Mouse (Mus musculus) frontal cortex, postnatal 14 days (tissue): Measurements from ENCODE around the gene Nkd1.

Experiments
- DNase-seq, 2 experiments: peaks; one replicate each; pipeline ENCODE4 v3.0.0; 2022; ENCODE audit warnings: low spot score in 2 of 2

The Nkd1 gene

GRCm38 (mm10) chr8:88537998-88538975 is 17.1 kb downstream of the Nkd1 start:
- DNase-seq, result no peak

DNA sequence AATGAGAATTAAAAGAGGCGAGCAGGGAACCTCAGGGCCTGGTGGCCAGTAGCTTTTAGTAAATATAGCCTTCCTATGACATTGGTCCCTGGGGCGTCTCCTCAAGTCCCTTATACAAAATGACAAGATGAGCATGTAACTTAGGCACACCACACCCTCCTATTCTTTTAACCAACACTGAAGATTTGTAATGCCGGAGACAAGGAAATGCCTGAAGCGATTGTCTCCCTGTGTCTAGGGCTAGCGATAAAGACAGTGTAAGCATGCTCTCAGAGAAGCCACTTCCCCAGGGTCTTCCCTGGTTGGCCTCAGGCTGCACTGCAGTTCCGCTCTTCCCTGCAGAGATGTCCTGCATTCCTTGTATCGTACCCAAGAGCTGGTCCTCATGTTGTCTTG is 17.8 kb downstream of the Nkd1 start:
- DNase-seq, result no peak

GRCm38 (mm10) chr8:88539963-88540362 is 18.8 kb downstream of the Nkd1 start:
- DNase-seq, result no peak

GRCm38 (mm10) chr8:88542596-88543213 is 21.6 kb downstream of the Nkd1 start:
- DNase-seq, result no peak

DNA sequence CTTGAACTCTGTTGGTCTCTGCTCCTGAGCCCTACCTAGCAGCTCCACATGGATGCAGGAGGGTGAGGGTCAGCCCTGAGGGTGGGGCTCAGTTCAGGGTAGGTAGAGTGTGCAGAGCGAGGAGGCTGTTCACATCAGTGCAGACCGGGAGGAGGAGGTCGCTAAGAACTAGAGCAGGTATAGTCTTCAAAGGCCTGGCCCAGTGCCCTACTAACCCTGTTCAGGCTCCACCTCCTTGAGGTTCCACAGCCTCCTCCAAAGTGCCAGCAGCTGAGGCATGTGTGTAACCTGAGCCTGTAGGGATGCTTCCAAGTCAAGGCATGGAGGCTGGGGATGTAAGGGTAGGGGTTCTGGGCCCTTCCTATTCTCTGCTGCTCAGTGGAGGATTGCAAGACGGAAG is 23.5 kb downstream of the Nkd1 start:
- DNase-seq, result no peak

GRCm38 (mm10) chr8:88545441-88545840 is 24.3 kb downstream of the Nkd1 start:
- no peak for DNase-seq

DNA sequence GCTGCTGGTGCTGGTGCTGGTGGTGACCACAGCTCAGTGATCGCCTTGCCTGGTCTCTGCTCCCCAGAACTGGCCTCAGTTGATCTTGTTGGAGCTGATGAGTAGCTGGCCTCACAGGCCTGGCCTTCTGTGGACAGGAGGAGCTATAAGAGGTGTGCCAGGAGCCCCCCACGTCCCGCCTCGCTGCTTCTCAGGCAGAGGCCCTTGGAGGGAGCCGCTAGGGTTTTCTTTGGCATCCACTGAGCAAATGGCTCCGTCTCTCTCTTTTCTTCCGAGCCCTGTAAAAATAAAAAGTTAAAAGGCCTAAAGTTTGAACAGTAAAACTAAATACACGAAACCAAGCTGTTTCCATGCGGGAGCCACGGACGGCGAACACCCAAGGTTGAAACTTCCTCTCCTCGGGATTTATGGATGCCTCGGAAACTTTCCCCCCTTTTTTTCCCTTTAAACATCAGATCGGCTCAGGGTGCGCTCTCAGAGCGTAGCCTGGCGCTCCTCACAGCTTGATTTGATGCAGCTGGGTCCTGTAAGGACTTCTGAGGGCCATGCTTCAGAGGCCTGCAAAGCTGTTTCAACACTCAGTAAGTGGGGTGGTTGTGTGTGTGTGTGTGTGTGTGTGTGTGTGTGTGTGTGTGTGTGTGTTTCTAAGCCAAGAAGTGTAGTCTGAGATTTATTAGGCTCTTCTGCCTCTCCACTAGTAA is 25.0 kb downstream of the Nkd1 start:
- no peak for DNase-seq

DNA sequence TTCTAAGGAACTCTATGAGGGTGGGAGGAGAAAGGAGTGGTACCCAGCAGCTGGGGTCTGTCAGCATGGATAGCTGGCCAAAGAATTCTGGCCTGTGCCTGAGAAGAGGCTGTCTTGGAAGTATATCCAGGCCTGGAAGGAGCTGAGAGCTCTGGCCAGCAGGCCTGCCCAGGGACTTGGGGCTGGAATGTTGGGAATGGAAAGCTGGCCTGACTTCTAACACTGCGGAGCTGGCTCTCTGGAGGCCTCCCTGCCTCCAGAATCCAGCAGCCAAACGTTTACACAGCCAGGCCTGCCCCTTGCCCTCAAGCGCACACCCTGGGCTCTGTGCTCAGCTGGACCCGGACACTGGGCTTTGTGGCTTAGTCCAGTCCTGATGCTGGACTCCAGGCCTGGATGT is 34.5 kb downstream of the Nkd1 start:
- no peak for DNase-seq

GRCm38 (mm10) chr8:88559985-88560473 is 38.9 kb downstream of the Nkd1 start:
- no peak for DNase-seq

DNA sequence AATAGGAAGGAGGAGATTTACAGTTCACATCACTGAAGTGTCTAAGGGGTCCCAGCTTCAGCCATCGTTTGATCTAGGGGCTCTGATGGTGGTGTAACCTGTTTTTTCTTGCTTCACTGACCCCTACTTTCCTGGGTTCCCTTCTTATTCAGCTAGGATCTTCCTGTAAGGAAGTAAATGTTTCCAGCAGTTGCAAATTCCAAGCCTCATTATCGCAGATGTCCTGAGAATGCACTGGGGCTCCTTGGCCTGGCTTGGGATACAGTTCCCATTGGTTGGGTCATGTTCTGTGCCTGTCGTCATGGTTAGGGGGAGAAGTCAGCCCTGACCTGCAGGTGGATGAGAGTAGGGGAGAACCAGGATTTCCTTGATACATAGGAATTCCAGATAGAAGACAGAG is 40.2 kb downstream of the Nkd1 start:
- DNase-seq, result no peak

DNA sequence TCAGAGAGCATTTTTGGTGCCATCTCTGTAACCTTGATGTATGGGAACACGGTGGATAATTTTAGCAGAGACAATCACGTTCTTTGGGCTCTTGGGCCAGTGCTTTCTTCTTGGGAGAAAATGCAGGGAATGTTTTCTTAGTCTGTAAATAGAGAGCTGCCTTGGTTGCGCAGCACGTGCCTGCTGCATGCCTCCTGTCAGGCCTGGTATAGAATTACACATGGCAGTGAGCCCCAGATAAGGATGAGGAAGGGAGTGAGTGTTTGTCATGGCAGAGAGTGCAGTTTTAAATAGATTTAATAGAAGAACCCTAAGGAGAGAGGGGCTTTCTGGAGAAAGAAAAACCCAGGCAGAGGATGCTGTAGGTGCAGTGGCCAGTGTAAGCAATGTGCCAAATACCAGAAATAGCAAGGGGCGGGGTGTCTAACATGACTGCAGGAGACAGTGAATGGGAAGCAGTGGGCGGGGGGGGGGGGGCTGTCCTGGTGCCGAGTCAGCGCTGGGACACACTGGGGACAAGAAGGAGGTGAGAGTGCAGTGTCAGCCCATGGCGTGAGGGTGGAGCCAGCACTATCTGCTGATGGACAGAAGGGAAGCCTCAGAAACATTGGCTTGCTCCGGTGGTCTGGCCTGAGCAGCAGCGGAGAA is 43.2 kb downstream of the Nkd1 start:
- no peak for DNase-seq

DNA sequence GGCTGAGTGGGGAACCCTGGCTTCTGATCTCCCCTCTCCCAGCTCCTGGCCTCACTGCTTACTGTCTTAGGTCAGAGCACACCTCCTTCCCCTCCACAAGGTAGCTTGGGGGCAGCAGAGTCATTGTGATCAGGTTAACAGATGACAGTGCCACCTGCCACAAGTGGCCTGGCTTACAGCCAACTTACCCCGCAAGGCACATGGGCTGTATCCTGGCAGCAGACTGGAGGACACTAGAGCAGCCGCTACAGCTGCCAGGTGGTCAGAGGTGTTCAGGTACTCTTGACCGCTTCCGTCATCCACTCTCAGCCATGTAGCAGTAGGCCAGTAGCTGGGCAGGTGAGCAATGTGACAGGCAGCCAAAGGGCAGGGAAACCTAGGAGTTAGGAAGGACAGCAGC is 45.0 kb downstream of the Nkd1 start:
- DNase-seq, result no peak

DNA sequence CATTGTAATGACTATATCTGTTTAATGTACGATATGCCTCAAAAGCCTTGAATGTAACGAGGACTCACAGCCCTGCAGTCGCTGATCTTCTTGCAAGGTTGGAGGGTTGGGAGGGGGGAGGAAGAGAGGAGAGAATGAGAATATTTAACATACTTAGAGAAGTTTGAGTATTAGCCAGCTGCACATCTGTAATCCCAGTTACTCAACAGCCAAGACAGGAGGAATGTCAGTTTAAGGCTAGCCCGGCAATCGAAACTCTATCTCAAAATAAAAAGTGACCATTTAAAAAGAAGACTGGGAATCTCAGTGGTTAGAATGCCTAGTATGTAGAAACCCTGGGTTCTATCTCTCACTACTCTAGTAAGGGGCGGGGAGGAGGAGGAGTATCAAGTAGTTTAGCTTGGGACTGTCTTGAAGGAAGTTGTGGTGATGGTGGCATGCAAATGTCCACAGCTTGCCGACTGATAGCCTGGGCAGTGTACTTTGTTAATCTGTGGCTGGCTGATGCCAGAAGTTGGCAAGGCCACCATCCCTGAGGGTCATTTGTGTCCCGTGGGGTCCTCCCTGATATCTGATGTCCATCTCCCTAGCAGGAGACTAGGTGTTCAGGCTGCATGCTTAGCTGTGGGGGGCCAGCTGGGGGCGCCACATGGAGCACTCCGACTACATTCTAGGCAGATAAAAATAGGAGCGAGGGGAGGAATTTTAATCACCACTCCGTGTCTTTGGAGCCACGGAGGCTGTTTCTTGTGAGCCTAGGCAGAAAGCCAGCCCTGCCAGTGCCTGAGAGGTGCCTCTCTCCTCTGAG is 46.4 kb downstream of the Nkd1 start:
- peak; percentile 51 to 62 for DNase-seq

GRCm38 (mm10) chr8:88568211-88568610 is 47.1 kb downstream of the Nkd1 start:
- no peak for DNase-seq

GRCm38 (mm10) chr8:88569366-88569765 is 48.2 kb downstream of the Nkd1 start:
- no peak for DNase-seq

DNA sequence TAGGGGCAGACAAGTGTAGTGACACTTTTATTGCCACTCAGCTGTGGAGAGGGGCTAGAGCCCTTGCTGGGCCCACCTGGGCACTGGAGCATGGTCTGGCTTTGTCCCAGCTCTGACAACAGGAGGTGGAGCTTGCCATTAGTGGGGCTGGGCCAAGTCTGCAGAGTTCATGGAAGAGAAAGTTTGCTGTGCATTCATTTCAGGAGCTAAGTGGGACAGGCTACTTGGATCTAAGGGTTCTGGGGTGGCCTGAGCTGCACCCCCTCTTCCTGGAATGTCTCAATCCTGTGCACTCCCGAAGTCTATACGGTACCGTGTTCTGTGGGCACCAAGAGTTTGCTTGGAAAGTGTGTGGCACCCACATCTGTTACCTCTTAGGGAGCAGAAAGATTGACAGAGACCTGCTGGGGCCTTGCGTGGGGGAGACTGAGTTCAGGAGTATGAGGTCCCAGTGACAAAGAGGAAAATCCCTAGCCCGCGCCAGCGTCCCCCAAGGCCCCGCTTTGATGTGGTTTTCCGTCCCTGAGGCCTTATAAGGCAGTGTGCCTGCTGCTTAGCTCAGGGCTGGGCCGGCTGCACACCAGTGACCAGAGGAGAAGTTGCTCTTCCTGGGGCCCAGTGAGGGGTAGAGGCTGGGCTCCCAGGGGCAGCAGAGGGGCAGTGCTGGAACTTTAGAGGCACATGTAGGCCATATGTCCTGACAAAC is 49.3 kb downstream of the Nkd1 start:
- no peak for DNase-seq

GRCm38 (mm10) chr8:88571434-88572184 is 50.5 kb downstream of the Nkd1 start:
- no peak for DNase-seq

GRCm38 (mm10) chr8:88572185-88572909 is 51.2 kb downstream of the Nkd1 start:
- no peak for DNase-seq
